21 mouse cellular contexts compared by ENCODE assay signal in genomic region chr19:27392431-27392830, GRCm38 (mm10).
"Had no signal": no experiment of that assay in that cellular context is flagged by ENCODE, and none has a peak within 500 bp of the region (broad histone marks: within the 10 kb centered on the region; RNA-seq: fewer than 3 reads in every experiment).

No protein-coding gene starts in this region.

- ATAC-seq: liver, postnatal 0 days; lung, postnatal 0 days; midbrain, embryonic 13.5 days; midbrain, embryonic 15.5 days had no signal

- H3K9me3 ChIP-seq: liver, embryonic 15.5 days; lung, embryonic 15.5 days; midbrain, embryonic 10.5 days; midbrain, embryonic 13.5 days; midbrain, embryonic 15.5 days; neural tube, embryonic 13.5 days; neural tube, embryonic 15.5 days had no signal

- H3K4me2 ChIP-seq: liver, embryonic 15.5 days; lung, embryonic 15.5 days; midbrain, embryonic 13.5 days; midbrain, embryonic 15.5 days; neural tube, embryonic 13.5 days; neural tube, embryonic 15.5 days had no signal

- H3K27me3 ChIP-seq: liver, embryonic 15.5 days; lung, embryonic 15.5 days; midbrain, embryonic 13.5 days; midbrain, embryonic 15.5 days; neural tube, embryonic 13.5 days; neural tube, embryonic 15.5 days had no signal

- H3K27ac ChIP-seq: liver, embryonic 15.5 days; lung, embryonic 15.5 days; macrophage; midbrain, embryonic 10.5 days; midbrain, embryonic 13.5 days; midbrain, embryonic 15.5 days; neural tube, embryonic 13.5 days; neural tube, embryonic 15.5 days had no signal

- H3K9ac ChIP-seq: liver, embryonic 15.5 days; liver, postnatal 0 days; lung, embryonic 15.5 days; midbrain, embryonic 13.5 days; midbrain, embryonic 15.5 days; neural tube, embryonic 13.5 days; neural tube, embryonic 15.5 days had no signal

- H3K4me1 ChIP-seq: lung, embryonic 15.5 days; midbrain, embryonic 10.5 days; midbrain, embryonic 15.5 days; neural tube, embryonic 15.5 days had no signal

- H3K4me3 ChIP-seq: liver, embryonic 15.5 days; lung, embryonic 15.5 days; midbrain, embryonic 10.5 days; midbrain, embryonic 13.5 days; midbrain, embryonic 15.5 days; myocyte; neural tube, embryonic 13.5 days; neural tube, embryonic 15.5 days had no signal

- DNase-seq: liver, postnatal 0 days; lung, adult 2 months; lung, postnatal 14 days; lung, postnatal 36 days; right cerebral cortex, adult 18-20 months; right cerebral cortex, postnatal 25 days; right cerebral cortex, postnatal 4 days; spleen, adult 18-20 months; thymus, adult 18-20 months; thymus, postnatal 14 days; thymus, postnatal 36 days had no signal
